Mouse (Mus musculus) gastrocnemius, adult 8-10 months (tissue): ENCODE measurements around the gene Rasal3. TPM values are rescaled to one million over a fixed set of nuclear protein-coding genes. Genes with fewer than 3 reads are reported as not detected.

ENCODE experiments used
- DNase-seq, 2 experiments: peaks; one replicate each; pipeline ENCODE4 v3.0.0; 2022; ENCODE audit warnings: low spot score in 2 of 2
- total RNA-seq, 4 experiments: library from RNA; stranded (reverse); gene quantifications; 2 replicates each; pipeline ENCODE4 v1.2.4; 2022

Rasal3 gene
- total RNA-seq, 4 experiments from 2014 or later = not detected

GRCm38 (mm10) chr17:32389101-32389659, 14.2 kb downstream of the Rasal3 start, which contains the start of gene Wiz:
Wiz (minus strand) TSS chr17:32389439.
- peak; percentile 92 to 94 for DNase-seq

- DNase-seq = no peak
These were observed 14.8 kb downstream of the Rasal3 start for GRCm38 (mm10) chr17:32388370-32389100.

- no peak for DNase-seq
These were observed 15.4 kb downstream of the Rasal3 start for GRCm38 (mm10) chr17:32387986-32388369.

GRCm38 (mm10) chr17:32386659-32387432, 16.5 kb downstream of the Rasal3 start:
- DNase-seq = no peak

- DNase-seq = no peak
These were observed 19.7 kb downstream of the Rasal3 start for GRCm38 (mm10) chr17:32383661-32384060.

DNA sequence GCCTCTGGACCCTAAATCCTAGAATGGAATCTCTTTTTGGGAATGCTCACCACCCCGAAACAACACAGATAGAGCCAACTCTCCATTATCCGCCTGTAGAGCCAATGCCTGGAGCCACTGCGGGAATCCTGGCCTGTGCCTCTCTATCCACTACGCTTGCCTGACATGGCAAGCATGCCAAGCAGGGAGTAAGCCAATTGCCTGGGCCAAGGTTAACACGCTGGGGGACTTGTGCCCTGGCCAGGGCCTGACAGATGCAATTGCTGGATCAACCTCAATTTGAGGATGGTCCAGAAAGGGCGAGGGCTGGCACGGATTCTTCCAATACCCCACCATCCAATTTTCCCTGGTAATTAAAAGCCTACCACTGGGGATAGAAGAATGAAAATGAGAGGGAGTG, 20.8 kb downstream of the Rasal3 start:
- DNase-seq = no peak

DNA sequence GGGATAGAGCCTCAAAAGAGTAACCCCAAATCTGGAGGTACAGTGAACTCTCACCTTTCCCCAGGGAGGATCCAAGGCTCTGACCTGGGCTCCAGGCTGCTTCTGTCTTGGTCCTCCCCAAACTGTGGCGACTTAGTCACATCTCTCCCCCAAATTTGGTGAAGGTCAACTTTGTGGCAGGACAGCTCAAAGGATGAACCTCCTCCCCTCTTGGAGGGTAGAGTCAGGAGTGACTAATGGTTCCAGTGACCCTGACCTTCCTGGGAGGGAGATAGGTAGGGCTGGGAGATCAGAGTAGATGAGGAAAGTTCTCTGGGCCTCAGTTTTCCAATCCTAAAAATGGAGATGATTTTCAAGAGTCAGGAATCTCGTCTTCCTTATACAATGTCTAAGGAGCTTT, 24.6 kb downstream of the Rasal3 start:
- no peak for DNase-seq

DNA sequence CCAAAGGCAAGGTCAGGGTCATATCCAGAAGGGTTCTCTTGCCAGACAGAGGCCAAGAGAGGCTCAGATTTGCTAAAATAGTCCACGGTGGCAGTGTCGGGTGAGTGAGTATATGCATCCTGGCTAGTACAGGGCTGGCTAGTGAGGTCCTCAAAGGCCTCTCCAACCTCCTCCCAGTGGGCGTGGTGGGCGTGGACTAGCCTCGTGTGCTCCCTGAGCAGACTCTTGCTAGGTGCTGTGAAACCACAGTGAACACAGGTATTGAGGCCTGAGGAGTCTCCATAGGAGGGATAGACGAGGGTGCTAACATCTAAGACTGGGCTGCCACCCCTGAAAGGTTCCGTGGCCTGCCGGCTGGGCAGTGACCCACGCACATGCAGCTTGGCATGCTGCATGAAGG, 26.2 kb downstream of the Rasal3 start:
- DNase-seq = no peak

DNA sequence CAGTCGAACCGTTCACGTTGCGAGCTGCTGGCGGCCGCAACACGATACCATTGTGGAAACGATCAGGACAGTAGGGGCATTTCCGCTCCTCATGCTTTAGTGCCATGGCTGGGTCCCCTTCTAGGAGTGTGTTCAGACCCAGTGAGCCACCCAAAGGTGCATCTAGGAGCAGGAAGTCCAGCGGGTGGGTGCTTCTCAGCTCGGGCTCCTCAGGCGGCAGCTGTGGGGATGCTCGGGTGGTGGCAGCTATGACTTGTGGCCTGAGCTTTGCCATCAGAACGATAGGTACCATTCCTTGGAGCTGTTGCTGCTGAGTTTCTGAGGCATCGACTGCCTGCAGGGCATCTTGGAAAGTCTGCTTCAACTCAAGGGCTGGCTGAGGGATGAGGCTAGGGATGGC, 26.9 kb downstream of the Rasal3 start:
- DNase-seq = no peak

DNA sequence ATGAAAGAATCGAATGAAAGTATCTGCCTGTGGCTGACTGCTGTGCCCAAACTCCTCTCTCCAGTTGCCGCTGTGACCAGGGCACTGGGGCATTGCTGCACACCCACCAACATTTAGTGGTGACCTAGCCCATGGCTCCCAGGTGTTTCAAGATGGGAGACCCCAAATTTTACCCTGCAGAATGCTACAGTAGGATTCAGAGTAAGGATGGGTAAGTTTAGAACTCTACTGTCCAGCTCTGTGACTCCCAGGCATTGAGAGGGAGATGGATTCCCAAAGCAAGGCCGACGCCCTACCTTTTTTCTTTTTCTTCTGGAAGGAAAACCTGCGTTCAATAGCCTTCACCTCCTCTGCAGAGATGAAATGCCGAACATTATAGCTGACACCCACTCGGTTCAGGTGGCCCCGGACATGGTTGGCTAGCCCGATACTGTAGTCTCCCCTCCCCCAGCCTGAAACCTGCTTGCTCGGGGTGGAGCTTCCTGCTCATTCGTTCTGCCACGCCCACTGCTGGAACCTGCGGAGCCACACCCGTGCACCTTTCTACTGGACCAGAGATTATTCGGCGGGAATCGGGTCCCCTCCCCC, 34.3 kb downstream of the Rasal3 start:
- DNase-seq = peak in 1 of 2 experiments; percentile 1

DNA sequence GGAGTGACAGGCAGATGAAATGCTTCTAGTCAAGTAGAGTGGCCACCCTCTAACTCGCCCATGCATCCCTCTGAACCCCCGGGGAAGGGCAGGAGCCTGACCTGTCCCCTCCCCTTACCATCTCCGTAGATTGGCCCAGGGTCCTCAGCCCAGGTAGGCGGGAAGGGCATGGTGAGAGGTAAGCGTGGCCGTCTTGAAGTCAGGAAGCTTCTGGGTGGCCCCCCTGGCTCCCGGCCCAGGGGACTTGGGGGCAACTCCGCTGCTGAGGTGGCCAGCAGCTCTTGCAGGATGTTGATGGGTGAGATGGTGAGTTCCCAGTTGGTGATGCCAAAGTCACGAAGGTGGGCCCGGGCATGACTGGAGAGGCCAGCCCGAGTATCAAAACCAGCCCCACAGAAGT, 35.7 kb downstream of the Rasal3 start:
- no peak for DNase-seq

DNA sequence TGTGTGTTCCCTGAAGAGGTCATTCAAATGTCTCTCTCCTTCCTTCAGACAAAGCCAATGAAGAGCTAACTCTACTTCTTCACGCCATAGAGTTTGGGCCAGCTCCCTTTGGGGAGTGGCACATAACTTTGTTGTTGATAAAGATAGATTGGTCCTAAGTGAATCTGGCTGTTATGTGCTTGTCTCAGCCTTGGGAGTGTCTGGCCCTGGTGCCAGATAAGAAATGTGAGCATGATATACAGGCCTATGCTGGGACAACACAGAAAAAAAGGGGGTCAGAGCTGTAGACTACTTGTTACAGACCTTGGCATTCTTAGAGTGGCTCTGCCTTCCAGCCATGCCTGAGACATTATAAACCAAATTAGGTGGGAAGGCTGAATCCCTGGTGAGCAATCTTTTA, 38.1 kb downstream of the Rasal3 start:
- no peak for DNase-seq

- DNase-seq = no peak
These were observed 38.5 kb downstream of the Rasal3 start for GRCm38 (mm10) chr17:32364850-32365249.

- DNase-seq = peak; percentile 87 to 89
These were observed 39.1 kb downstream of the Rasal3 start for GRCm38 (mm10) chr17:32364331-32364730.

DNA sequence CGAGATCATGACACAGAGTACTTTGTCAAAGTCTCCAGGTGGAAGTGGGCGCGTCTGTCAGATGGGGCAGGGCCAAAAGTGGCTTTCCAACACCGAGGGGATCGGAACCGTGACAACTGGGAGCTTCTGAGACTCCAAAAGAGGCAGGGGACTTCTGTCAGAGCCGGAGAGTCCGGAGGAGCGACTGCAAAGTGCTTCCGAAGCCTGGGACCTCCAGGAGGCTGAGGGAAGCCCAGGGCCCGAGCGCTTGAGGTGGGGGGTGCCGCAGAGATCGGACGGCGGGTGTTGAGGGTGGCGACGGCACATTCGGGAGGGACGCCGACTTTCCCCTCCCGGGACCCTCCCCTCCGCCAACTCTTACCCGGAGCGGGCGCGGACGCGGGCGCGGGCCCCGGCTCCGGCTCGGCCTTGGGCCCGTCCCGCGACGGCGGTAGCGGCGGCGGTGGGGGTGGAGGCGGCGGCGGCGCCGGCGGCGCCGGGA, 39.5 kb downstream of the Rasal3 start:
- no peak for DNase-seq

GRCm38 (mm10) chr17:32362686-32363085, 40.7 kb downstream of the Rasal3 start:
- no peak for DNase-seq

DNA sequence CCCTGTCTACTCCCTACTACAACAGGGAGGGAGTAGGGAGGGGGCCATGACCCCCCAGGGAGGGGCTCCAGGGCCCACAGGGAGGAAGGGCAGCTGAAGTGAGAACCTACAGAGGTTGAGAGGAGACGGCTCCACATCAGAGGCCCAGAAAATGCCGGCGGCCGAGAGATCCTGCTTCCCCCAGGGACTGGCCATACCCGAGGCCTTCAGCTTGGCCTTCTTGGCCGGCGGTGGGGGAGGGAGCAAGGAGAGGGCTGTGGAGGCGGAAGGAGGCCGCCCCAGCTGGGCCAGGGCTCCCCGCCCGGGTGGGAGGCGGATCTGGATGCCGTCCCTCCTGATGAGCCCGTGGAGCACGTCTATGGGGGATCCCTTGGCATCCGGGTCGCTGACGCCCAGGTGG, 43.5 kb downstream of the Rasal3 start:
- DNase-seq = no peak

- DNase-seq = no peak
These were observed 44.4 kb downstream of the Rasal3 start for GRCm38 (mm10) chr17:32358943-32359340.

DNA sequence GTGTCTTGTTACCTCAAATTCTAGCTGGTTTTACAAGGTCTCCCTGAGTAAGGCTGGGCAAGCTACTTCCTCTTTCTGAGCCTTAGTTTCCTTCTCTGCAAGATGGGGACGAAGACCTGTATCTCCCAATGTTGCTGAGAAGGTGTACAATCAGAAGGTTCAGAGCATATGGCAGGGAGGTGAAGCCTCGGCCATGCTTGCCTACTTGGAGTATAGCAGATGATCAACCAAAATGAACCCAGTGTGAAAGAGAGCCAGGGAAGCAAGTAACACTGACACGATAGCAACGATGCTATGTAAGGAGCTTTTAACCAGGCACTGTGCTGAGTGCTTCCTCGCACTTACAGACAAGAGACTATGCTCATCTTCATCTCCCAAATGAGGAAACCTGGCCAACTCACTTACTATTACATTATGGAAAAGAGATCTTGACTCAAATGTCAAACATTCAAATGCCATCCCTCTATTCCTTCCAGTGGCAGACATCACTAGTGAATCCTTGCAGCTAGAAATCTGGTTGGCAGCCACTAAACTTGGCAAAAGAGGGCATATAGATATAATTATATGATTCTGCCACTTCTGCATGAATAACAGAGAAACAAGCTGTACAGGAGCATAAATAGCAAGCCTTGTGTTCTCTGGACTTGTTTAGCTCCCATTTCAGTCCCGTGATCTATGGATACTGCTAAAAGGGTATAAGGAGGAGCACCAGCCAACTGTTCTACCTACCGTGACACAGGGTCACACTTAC, 45.0 kb downstream of the Rasal3 start:
- DNase-seq = no peak

GRCm38 (mm10) chr17:32356766-32357760, 46.3 kb downstream of the Rasal3 start:
- DNase-seq = no peak
